Mouse (Mus musculus): ENCODE measurements at regions not wholly inside any gene's neighbourhood (a gene's known extent, or its start where the extent isn't known, plus 50 kb on each side); places are given as distances from the start of the nearest gene placed in this dataset.

DNA sequence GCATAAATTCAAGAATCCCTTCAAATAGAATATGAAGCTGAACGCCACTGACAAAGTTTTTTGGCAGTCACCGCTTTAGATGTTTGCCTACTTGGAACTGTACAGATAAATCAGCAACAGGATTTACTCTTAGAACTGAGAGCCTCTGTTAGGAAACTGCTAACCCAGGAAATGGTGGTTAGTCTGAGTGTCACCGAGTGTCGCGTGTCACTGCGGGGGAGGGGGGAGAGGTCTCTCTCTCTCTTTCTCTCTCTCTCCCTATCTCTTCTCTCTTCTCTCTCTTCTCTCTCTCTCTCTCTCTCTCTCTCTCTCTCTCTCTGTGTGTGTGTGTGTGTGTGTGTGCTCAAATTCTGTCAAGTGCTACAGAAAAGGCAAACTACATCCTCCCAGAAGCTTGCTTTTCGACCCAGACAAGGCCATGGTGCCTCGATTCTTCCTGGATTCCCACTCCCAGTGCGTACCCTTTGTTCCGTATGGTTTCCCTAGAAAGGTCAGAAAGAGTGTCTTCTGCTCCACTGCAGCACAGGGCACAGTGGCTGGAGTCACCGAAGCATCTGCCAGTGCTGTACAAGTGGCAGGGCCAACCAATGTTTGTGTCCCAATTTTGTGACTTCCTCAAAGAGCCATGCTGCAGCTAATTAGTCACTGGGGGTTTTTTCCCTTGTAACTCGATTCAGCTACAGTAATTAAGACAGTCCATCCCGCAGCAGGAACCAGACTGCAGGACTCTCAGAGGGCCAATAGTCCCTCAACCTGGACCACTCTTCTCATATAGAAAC, 87.0 kb downstream of the Cog6 start:
- DNase-seq: no peak

DNA sequence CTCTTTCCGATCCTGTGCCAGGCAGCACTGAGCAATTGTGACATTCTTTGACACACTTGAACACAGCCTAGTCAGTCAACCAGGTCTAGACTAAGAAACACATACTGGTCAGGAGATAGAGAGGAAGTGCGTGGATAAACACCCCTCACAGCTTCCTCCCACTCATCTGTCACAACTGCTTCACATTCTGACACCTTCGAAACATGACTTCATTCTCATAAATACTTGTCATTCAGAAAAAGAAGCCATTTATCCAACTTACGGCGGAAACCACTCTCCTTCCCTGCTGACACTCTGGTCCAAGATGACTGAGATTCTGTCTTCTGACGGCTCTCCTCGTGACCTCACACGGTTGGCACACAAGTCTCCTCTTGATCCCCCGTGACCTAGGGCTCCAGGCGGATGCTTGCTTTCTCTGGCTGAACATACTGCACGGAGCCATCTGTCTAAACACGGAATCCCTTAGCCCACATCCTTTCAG, 89.6 kb downstream of the Cog6 start:
- no peak for DNase-seq

- DNase-seq: no peak
Observed at GRCm38 (mm10) chr3:52926549-52926948, 90.5 kb downstream of the Cog6 start.

DNA sequence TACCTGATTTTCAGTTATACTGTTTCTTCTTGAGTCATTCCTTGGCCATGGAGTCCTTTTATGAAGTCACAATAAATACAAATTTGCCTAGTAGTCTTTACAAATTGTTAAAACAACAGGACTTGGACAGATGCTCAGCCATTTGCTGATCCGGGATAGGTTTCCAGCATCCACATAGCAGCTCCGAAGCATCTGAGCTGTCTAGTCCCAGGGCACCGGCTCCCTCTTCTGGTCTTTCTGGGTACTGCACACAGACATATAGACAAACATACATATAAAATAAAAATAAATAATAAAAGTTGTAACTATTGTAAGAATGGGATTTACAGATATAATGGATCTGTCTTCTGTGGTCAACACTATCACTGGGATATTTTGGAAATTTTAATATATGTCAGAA, 91.8 kb downstream of the Cog6 start:
- DNase-seq: peak in 1 of 2 experiments; percentile 17

DNA sequence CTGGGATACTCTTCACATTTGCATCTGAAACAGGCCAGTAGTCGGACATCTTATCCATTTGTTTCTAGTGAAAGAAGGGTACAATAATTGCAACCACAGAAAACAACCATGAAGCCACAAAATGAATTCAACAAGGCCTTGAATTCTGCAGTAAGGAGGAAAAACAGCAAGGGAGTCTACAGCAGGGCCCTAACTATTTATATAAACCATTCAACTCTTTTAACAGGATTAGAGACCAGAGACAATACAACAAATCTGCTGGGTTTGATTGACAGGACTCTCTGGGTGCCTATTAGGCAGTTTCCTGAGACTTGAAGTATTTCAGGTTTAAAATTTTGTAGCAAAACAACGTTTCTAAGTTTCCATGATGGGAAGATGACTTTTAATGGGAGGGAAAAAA, 92.4 kb downstream of the Cog6 start:
- no peak for DNase-seq

DNA sequence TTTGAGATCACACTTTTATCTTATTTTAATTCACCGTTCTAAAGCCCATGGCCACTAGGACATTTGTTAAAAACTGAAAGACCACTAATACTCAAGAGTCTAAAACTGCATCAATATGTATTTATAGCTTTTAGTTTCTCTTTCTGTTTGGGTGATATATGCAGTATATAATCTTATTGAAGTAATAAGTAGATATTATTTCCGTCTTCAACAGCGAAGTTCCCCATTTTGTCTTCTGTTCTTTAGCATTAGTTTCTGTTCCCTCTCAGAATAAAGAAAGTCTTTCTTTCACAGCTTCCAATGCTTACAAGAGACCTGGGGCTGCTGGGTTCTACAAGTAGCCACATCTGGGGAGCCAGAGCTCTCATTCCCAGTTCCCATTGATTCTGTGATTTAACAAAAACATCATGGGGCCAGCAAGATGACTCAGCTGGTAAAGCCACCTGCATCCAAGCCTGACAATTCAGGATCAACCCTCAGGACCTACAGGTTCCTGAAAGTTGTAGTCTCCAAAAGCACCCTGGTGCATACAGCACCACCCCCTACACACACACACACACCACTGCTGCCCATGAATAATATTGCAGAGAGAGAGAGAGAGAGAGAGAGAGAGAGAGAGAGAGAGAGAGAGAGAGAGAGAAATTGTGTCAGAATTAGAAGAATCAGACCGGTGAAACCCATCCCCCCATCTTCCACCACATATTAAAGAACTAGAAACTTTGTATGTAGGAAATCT, 93.0 kb downstream of the Cog6 start:
- DNase-seq: no peak

DNA sequence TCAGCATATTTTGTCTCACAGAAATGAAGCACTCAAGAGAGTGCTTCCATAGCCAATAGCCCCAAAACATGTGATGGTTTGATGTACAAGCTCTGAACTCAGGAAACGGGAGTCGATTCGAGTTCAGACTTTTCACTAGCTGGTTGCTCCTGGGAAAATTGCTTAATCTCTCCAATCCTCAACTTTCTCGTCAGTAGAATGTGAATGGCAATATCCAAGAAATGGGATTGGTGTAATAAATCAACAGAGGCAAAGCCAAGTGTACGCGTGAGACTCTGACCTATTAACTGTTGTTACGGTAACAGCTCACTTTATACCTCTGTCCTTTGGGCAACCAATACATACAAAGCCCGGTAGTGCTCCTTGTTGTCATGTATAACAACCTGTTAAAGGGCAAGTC, 94.6 kb downstream of the Cog6 start:
- no peak for DNase-seq

DNA sequence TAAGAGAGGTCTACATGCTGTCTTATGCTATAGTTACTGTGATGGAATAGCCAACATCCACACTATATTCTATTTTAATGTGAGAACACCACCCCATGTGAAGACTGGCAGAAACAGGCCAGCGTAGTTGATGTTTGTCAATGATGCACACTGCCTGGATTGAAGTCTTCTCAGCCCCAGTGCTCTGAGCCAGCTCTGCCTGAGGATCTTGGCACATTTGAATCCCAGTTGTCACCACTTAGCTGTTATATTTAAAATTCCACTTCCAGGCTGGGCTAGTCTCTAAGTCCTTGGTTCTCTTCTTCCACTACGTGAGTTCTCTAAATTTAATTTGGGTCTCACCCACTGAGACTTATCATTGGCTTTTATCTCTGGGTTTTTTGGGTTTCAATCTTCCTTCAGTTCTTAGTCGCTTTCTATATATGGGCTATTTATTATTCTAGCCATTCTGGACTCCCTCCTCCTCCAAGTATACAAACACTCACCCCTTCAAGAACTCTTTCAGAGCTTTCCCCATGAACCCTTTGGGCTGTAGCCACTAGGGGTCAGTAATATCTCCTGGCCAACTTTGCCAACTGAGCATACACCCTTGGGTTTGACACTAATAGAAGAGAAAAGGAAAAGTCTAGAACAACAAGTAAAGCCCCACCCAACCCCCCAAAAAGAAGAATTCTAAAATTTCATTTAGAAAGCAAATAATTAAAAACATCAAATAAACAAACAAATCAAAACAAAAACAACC, 110.0 kb downstream of the Cog6 start:
- DNase-seq: peak in 1 of 2 experiments; percentile 7

DNA sequence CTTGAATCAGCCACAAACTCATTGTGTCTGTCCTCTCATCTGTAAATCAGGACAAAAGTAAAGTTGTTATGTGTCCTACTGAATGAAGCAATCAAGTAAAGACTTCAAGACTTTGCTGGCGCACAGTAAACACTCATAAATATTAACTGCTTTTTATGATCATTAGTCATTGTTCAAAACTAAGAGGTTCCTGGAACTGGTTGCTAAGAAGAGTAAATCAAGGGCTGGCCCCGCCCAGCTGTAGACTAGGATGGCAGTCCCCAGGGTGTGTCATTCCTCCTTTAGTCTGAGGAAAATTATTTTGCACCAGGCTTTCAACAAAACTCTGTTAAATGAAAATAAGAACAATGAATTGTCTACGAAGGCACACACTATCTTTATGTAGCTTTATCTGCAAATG, 113.0 kb downstream of the Cog6 start:
- DNase-seq: no peak

DNA sequence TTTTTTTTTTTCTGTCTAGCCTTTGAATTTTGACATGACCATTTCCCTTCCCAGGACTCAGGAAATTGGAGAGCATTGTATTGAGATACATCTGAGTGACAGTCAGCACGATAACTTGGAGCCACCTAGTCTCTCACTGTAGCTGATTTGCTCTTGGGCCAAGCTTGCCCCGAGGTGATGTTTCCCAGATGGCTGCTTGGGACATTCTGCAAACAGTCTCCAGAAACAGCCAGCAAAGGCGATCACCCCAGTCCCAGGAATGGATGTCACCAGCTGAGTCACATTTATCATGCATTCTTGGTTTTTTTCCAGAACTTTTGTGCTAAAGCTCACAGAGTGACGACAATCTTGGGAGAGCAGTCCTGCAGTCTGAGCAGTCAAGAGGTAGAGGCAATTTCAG, 119.4 kb downstream of the Cog6 start:
- DNase-seq: no peak

DNA sequence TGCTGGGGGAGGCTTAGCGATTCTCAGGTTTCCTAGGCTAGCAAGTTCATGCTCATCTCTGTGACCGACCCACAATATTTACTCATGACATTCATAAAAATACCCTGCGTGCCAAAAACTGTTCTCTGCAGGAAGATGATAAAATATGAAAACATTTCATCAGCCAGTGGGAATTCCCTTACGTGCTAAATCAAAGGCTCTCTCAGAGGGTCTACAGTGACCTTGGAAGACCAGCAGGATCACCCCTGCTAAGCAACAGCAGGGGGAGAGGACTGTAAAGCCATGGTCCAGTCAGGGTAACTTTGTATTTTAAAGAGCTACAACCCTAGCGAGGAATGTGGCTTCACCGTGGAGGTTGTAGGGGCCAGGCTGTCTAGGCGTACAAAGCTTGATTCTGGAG, 120.6 kb downstream of the Cog6 start:
- DNase-seq: no peak

DNA sequence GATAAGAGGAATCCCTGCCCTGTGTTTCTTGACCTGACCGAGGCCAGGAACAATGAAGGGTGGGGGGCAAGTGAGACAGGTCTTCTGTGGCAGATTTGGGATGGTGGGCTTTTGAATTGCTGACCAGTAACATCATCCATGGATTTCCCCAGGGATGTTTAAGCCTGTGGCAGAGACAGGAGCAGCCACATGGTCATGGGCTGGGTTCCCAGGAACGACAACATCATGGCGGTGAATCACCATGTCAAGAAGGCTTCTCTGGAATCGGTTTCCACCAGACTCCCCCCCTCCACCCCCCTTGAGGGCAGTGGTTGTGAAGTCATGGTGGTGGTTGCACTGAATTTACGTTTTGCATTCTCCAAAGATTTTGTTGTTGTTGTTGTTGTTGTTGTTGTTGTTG, 121.3 kb downstream of the Cog6 start:
- no peak for DNase-seq

- DNase-seq: no peak
Observed at GRCm38 (mm10) chr3:52894812-52895211, 122.2 kb downstream of the Cog6 start.

DNA sequence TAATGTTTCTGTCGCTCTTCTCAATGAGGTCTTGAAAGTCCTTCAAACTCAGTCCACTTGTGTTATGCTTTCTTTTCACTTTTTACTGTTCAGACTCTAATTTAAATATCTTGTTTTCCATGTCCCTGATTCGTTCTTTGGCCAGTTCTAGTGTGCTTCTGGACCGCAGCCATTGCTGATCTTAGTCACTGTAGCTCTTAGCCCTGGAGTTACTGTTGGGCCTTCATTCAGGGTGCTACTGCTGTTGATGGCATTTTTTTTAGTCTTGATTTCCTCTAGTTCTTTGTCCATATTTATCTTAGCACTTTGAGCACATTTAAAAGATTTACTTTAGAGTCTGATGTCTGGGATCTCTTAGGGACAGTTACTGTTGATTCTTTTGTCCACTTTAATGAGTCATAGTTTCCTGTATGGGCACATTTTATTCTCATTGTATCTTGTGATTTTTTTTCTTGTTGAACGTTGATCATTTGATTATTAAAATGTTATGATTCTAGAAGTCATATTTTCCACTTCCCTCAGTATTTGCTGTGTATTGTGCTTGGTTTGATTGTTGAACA, 127.8 kb downstream of the Cog6 start:
- DNase-seq: no peak

- DNase-seq: no peak
Observed at GRCm38 (mm10) chr3:52881981-52882380, 135.1 kb downstream of the Cog6 start.

DNA sequence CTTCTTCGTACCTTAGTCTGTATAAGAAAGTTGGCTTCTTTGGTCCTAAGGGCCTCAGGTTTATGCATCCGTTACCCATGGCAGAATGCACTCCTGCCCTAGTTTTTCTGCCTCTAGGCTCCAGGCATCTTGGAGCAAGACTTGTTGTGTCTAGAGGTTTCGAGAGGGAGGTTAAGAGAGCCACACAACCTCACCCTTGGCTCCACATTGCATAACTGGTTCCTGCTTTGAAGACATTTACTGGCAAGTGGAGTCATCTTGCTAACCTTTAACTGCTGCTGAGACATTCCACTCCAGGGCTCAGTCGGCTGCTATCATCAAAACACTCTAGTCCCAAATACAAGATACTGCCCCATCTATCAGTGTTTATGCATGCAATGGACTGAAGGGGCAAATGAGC, 135.9 kb downstream of the Cog6 start:
- DNase-seq: no peak

DNA sequence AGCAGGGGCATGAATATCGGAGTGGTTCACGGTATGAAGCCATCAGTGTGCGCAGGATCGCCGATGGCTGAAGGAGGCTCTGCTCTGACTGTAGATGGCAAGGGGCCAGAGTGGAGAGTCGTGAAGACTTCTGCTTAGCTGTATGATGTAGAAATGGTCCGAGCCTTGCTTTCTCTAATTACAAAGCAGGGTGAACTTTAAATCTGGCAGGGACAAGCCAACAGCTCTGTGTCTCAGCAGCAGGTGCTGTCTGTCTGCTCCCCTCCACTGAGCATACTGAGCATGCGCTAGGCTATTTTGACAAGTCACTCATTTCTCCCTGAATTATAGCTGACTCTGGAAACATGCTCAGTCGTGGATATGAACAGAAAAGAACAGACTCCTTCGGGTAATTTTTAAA, 137.3 kb downstream of the Cog6 start:
- peak in 1 of 2 experiments; percentile 9 for DNase-seq

DNA sequence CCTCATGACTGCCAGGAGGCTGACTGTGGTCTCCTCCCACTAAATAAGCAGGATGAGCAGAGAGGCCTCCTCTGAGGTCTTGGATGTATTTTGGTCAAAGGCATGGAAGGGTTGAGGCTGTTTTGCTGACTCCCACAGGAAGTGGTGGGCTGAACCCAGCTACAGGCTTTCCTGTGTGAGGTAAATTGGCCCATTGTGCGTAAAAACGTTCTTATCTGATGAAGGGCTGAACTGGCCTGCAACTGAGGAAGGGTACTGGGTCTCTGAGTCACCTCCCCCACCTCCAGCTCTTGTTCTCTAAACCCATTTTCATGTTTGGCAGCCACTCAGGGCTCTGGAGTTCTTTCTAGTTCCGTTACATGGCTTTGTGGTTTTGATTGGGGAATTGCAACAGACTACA, 138.7 kb downstream of the Cog6 start:
- no peak for DNase-seq

DNA sequence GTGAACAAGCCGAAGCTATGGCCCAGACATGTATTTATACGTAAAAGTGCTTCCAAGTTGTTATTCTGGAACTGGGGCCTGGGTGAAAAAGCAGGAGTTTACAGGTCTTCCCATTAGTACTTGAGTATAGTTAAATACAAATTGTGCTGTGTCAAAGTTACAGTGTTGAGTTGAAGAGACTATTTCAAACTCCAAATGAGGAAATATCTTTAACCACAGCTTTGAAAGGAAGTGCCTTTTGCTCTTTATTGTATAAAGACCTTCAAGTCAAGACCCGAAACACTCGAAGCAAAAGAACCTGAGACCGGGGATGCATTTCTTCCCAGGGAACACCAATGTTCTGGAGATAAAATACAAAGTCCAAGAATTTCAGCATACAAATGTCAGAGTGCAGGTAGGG, 144.8 kb downstream of the Cog6 start:
- no peak for DNase-seq

GRCm38 (mm10) chr3:52863146-52863849, 153.7 kb downstream of the Cog6 start:
- no peak for DNase-seq

DNA sequence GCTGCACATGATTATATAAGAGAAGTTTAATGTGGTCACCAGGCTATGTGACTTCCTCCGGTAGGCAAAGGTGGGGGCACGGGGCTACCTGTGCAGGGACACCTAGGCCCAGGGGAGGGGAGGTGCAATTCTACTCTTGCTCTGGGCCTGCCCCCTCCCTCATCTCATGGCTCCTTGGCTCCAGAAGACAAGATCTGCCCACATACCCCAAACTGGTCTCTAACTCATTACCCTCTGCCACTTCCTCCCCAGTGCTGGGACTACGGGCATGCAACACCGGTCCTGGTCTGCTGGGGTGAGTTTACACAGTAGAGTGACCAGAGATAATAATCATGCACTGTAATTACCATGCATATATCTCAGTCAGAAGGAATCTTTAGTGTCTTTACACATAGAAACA, 155.0 kb downstream of the Cog6 start:
- no peak for DNase-seq

- DNase-seq: no peak
Observed at GRCm38 (mm10) chr3:52861538-52861937, 155.5 kb downstream of the Cog6 start.

DNA sequence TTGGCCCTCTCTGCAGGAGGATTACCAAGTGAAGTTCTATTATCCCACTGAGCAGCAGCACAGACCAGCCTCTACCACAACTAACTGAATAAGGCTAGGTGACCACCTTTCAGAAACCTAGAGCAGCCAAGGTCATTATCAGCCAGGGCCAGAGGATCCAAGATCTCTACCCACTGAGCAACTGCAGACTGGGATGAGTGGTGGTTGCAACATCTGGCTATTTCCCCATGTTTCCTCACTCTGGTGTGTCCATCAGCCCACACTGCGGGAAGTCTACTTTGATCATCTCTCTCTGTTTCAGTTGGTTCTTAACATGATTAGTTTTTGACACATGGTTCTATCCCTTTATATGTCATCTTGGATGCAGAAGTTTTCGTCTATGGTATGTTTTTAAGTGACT, 157.2 kb downstream of the Cog6 start:
- no peak for DNase-seq

All from cerebellum, postnatal 36 days (tissue).